Mouse (Mus musculus) right cerebral cortex, postnatal 36 days (tissue): ENCODE measurements at regions not wholly inside any gene's neighbourhood (a gene's known extent, or its start where the extent isn't known, plus 50 kb on each side); places are given as distances from the start of the nearest gene placed in this dataset.
A peak's percentile ranks its signal among the peaks of the same experiment; 100 is the strongest.

ENCODE experiments used
- DNase-seq, 2 experiments: peaks; one replicate each; pipeline ENCODE4 v3.0.0; 2022; ENCODE audit warnings: low spot score in 2 of 2, mixed read lengths in 1 of 2

- peak in 1 of 2 experiments; percentile 38 for DNase-seq
These were observed 111.0 kb downstream of the Cxcl12 start for GRCm38 (mm10) chr6:117279297-117279696.

- no peak for DNase-seq
These were observed 111.6 kb downstream of the Cxcl12 start for GRCm38 (mm10) chr6:117279786-117280411.

GRCm38 (mm10) chr6:117280911-117281310, 112.6 kb downstream of the Cxcl12 start:
- no peak for DNase-seq

- no peak for DNase-seq
These were observed 115.3 kb downstream of the Cxcl12 start for GRCm38 (mm10) chr6:117283616-117284015.

GRCm38 (mm10) chr6:117284376-117285106, 116.2 kb downstream of the Cxcl12 start:
- DNase-seq: no peak

GRCm38 (mm10) chr6:117287396-117287795, 119.1 kb downstream of the Cxcl12 start:
- no peak for DNase-seq

GRCm38 (mm10) chr6:117293780-117294465, 125.6 kb downstream of the Cxcl12 start:
- DNase-seq: no peak

- DNase-seq: no peak
These were observed 129.6 kb downstream of the Cxcl12 start for GRCm38 (mm10) chr6:117297918-117298317.

- DNase-seq: no peak
These were observed 131.4 kb downstream of the Cxcl12 start for GRCm38 (mm10) chr6:117299503-117300288.

GRCm38 (mm10) chr6:117303361-117303760, 135.0 kb downstream of the Cxcl12 start:
- no peak for DNase-seq

GRCm38 (mm10) chr6:117305736-117306250, 137.5 kb downstream of the Cxcl12 start:
- DNase-seq: no peak

- no peak for DNase-seq
These were observed 140.3 kb downstream of the Cxcl12 start for GRCm38 (mm10) chr6:117308636-117309035.

- peak; percentile 26 to 46 for DNase-seq
These were observed 144.8 kb downstream of the Cxcl12 start for GRCm38 (mm10) chr6:117312891-117313781.

GRCm38 (mm10) chr6:117313944-117314566, 145.7 kb downstream of the Cxcl12 start:
- no peak for DNase-seq

- no peak for DNase-seq
These were observed 155.0 kb downstream of the Cxcl12 start for GRCm38 (mm10) chr6:117323301-117323700.

- no peak for DNase-seq
These were observed 155.5 kb downstream of the Cxcl12 start for GRCm38 (mm10) chr6:117323850-117324249.

- no peak for DNase-seq
These were observed 158.8 kb downstream of the Cxcl12 start for GRCm38 (mm10) chr6:117326835-117327775.

- DNase-seq: no peak
These were observed 161.0 kb downstream of the Cxcl12 start for GRCm38 (mm10) chr6:117329164-117329939.
